Mouse (Mus musculus) embryonic facial prominence, embryonic 11.5 days (tissue): Measurements from ENCODE around the gene Srebf1. TPM values are rescaled to one million over a fixed set of nuclear protein-coding genes. Genes with fewer than 3 reads are reported as not detected.
A peak's percentile ranks its signal among the peaks of the same experiment; 100 is the strongest.

ENCODE experiments used
- ATAC-seq: fragments of 200-750 bp; cut with Nextera tagmentation; replicated peaks from 2 replicates; pipeline ENCODE4 v1.8.0; 2017; ENCODE audit warnings: low read depth; ENCODE audit not compliant: insufficient number of reproducible peaks, low FRiP score, low TSS enrichment
- DNase-seq: peaks from one replicate; pipeline ENCODE4 v3.0.0-alpha.2; 2015; ENCODE audit warnings: low spot score
- H3K27ac ChIP-seq: fragments of 300-500 bp; sonication (generic); replicated peaks from 2 replicates; pipeline ENCODE4 v1.5.1; 2014; ENCODE audit warnings: mild to moderate bottlenecking, low read depth, low read length, control low read depth
- H3K27me3 ChIP-seq: fragments of 300-500 bp; sonication (generic); 2 replicates; pipeline ENCODE4 v1.6.1; 2014; ENCODE audit warnings: mild to moderate bottlenecking, low read length, moderate library complexity, mixed read lengths; ENCODE audit not compliant: control insufficient read depth, insufficient read depth
- H3K36me3 ChIP-seq: fragments of 300-500 bp; sonication (generic); replicated peaks from 2 replicates; pipeline ENCODE4 v1.6.1; 2014; ENCODE audit warnings: low read depth, mild to moderate bottlenecking, low read length, moderate library complexity, mixed read lengths; ENCODE audit not compliant: control insufficient read depth, insufficient read depth
- H3K4me1 ChIP-seq: fragments of 300-500 bp; sonication (generic); 2 replicates; pipeline ENCODE4 v1.6.1; 2014; ENCODE audit warnings: low read length, mixed read lengths; ENCODE audit not compliant: control insufficient read depth, insufficient read depth
- H3K4me2 ChIP-seq: fragments of 300-500 bp; sonication (generic); 2 replicates; pipeline ENCODE4 v1.6.1; 2014; ENCODE audit warnings: low read depth, mild to moderate bottlenecking, control low read depth, low read length, moderate library complexity
- H3K4me3 ChIP-seq: fragments of 300-500 bp; sonication (generic); 2 replicates; pipeline ENCODE4 v1.5.1; 2014; ENCODE audit warnings: low read depth, low read length, control low read depth
- H3K9ac ChIP-seq: fragments of 300-500 bp; sonication (generic); replicated peaks from 2 replicates; pipeline ENCODE4 v1.6.1; 2014; ENCODE audit warnings: mild to moderate bottlenecking, control low read depth, low read length
- H3K9me3 ChIP-seq: fragments of 300-500 bp; sonication (generic); replicated peaks from 2 replicates; pipeline ENCODE4 v1.6.1; 2016; ENCODE audit warnings: mild to moderate bottlenecking, low read length, inconsistent platforms, mixed read lengths; ENCODE audit not compliant: control insufficient read depth
- WGBS: fragments of 180-500 bp; shearing (Covaris S2); extraction: QIAGEN DNeasy Blood & Tissue Kit; methylation state at CpG from one replicate; pipeline ENCODE4 v1.1.7; 2014; 5-methylcytosine and 5-hydroxymethylcytosine counted together
- polyA plus RNA-seq: library from polyadenylated mRNA; unstranded; fragments of >200 nt; fragmentation: Nextera tagmentation; extraction: Ambion mirVana; gene quantifications from 2 replicates; pipeline ENCODE4 v1.2.1, GENCODE M21; 2014

Gene Srebf1
- polyA plus RNA-seq, 1 experiment from 2014 or later: 45.1 TPM

DNA sequence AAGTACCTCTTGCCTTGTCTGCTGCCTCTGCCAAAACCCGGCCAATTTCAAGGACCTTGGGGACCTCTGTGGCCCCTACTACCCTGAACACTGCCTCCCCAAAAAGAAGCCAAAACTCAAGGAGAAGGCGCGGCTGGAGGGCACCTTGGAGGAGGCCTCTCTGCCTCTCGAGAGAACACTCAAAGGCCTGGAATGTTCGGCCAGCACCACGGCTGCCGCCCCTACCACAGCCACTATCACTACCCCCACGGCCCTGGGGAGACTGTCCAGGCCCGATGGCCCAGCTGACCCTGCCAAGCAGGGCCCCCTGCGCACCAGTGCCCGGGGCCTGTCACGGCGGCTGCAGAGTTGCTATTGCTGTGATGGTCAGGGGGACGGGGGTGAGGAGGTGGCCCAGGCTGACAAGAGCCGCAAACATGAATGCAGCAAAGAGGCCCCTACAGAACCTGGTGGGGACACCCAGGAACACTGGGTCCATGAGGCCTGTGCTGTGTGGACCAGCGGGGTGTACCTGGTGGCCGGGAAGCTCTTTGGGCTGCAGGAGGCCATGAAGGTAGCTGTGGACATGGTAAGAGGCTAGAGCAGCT, 32.2 kb downstream of the Srebf1 start:
- Histone ChIP-seq H3K4me3 (no peak overlapping the region), H3K27ac (no peak overlapping the region), H3K36me3 (peaks cover 55% of the 10 kb centered on the region), H3K4me1 (no peaks in the 10 kb centered on the region), H3K9ac (no peak overlapping the region), H3K4me2 (no peak overlapping the region), H3K27me3 (no peaks in the 10 kb centered on the region), H3K9me3 (peaks cover 4% of the 10 kb centered on the region; the same call in 1 of the 2 replicates)
- DNase-seq (no peak), ATAC-seq (no peak)
- 93% methylated on average over 17 of the region's 17 CpGs for WGBS

DNA sequence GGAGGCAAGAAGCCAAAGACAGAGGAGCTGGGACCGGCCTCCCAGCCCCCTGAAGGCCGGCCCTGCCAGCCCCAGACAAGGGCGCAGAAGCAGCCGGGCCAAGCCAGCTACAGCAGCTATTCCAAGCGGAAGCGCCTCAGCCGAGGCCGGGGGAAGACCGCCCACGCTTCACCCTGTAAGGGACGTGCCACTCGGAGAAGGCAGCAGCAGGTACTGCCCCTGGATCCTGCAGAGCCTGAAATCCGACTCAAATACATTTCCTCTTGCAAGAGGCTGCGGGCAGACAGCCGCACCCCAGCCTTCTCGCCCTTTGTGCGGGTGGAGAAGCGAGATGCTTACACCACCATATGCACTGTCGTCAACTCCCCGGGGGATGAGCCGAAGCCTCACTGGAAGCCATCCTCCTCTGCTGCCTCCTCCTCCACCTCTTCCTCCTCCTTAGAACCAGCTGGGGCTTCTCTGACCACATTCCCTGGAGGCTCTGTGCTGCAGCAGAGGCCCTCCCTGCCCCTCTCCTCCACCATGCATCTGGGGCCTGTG, 32.8 kb downstream of the Srebf1 start:
- H3K36me3 ChIP-seq: peaks cover 51% of the 10 kb centered on the region
- no peak overlapping the region; the same call in 1 of the 2 replicates for H3K27ac ChIP-seq
- no peak overlapping the region for H3K9ac ChIP-seq
- no peak overlapping the region for H3K4me2 ChIP-seq
- ATAC-seq (no peak), DNase-seq (no peak)
- H3K4me1 ChIP-seq: peaks cover 2% of the 10 kb centered on the region; the same call in 1 of the 2 replicates
- no peak overlapping the region for H3K4me3 ChIP-seq
- peaks cover 2% of the 10 kb centered on the region; the same call in 1 of the 2 replicates for H3K9me3 ChIP-seq
- WGBS: 86% methylated on average over 21 of the region's 21 CpGs
- H3K27me3 ChIP-seq: no peaks in the 10 kb centered on the region

DNA sequence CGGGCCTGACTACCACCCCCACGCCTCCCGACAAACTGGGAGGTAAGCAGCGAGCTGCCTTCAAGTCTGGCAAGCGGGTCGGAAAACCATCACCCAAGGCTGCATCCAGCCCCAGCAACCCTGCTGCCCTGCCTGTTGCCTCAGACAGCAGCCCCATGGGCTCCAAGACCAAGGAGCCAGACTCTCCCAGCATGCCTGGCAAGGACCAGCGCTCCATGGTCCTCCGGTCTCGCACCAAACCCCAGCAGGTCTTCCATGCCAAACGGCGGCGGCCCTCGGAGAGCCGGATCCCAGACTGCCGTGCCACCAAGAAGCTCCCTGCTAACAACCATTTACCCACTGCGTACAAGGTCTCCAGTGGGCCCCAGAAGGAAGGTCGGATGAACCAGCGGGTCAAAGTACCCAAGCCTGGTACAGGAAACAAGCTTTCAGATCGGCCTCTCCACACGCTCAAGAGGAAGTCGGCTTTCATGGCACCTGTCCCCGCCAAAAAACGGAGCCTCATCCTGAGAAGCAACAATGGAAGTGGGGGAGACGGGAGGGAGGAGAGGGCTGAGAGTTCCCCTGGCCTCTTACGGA, 34.0 kb downstream of the Srebf1 start:
- no peak for ATAC-seq
- Histone ChIP-seq H3K27ac (no peak overlapping the region), H3K4me1 (peaks cover 5% of the 10 kb centered on the region; the same call in 1 of the 2 replicates), H3K9me3 (no peaks in the 10 kb centered on the region), H3K27me3 (no peaks in the 10 kb centered on the region), H3K9ac (no peak overlapping the region), H3K36me3 (peaks cover 40% of the 10 kb centered on the region), H3K4me2 (no peak overlapping the region), H3K4me3 (no peak overlapping the region)
- WGBS: 89% methylated on average over 25 of the region's 25 CpGs
- no peak for DNase-seq

DNA sequence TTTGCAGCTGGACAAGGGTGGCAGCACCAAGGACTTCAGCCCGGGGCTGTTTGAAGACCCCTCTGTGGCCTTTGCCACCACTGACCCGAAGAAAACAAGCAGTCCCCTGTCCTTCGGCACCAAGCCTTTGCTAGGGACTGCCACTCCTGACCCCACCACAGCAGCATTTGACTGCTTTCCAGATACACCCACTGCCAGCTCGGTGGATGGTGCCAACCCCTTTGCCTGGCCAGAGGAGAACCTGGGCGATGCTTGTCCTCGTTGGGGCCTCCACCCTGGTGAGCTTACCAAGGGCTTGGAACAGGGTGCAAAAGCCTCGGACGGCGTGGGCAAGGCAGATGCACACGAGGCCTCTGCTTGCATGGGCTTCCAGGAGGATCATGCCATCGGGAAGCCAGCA, 35.3 kb downstream of the Srebf1 start:
- DNase-seq (no peak), ATAC-seq (no peak)
- no peaks in the 10 kb centered on the region for H3K9me3 ChIP-seq
- WGBS: 80% methylated on average over 11 of the region's 11 CpGs
- H3K36me3 ChIP-seq: peaks cover 40% of the 10 kb centered on the region
- no peaks in the 10 kb centered on the region for H3K27me3 ChIP-seq
- H3K4me2 ChIP-seq: no peak overlapping the region
- no peak overlapping the region for H3K27ac ChIP-seq
- no peak overlapping the region for H3K9ac ChIP-seq
- no peak overlapping the region for H3K4me3 ChIP-seq
- peaks cover 13% of the 10 kb centered on the region for H3K4me1 ChIP-seq

DNA sequence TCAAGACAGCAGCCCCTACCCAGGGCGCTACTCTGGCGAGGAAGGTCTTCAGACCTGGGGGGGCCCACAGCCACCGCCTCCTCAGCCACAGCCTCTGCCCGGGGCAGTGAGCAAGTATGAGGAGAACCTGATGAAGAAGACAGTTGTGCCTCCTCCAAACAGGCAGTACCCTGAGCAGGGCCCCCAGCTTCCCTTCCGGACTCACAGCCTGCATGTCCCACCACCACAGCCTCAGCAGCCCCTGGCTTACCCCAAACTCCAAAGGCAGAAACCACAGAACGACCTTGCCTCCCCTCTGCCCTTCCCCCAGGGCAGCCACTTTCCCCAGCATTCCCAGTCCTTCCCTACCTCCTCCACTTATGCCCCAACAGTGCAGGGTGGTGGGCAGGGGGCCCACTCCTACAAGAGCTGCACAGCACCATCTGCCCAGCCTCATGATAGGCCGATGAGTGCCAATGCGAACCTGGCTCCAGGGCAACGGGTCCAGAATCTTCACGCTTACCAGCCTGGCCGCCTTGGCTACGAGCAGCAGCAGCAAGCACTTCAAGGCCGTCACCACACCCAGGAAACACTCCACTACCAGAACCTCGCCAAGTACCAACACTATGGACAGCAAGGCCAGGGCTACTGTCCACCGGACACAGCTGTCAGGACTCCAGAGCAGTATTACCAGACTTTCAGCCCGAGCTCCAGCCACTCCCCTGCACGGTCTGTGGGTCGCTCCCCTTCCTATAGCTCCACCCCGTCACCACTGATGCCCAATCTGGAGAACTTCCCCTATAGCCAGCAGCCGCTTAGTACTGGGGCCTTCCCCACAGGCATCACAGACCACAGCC, 36.8 kb downstream of the Srebf1 start:
- no peak overlapping the region for H3K27ac ChIP-seq
- H3K27me3 ChIP-seq: no peaks in the 10 kb centered on the region
- DNase-seq (no peak), ATAC-seq (no peak)
- H3K4me1 ChIP-seq: peaks cover 19% of the 10 kb centered on the region
- 88% methylated on average over 20 of the region's 20 CpGs for WGBS
- H3K9ac ChIP-seq: no peak overlapping the region
- no peak overlapping the region for H3K4me3 ChIP-seq
- H3K9me3 ChIP-seq: no peaks in the 10 kb centered on the region
- H3K36me3 ChIP-seq: peaks cover 38% of the 10 kb centered on the region
- H3K4me2 ChIP-seq: no peak overlapping the region

DNA sequence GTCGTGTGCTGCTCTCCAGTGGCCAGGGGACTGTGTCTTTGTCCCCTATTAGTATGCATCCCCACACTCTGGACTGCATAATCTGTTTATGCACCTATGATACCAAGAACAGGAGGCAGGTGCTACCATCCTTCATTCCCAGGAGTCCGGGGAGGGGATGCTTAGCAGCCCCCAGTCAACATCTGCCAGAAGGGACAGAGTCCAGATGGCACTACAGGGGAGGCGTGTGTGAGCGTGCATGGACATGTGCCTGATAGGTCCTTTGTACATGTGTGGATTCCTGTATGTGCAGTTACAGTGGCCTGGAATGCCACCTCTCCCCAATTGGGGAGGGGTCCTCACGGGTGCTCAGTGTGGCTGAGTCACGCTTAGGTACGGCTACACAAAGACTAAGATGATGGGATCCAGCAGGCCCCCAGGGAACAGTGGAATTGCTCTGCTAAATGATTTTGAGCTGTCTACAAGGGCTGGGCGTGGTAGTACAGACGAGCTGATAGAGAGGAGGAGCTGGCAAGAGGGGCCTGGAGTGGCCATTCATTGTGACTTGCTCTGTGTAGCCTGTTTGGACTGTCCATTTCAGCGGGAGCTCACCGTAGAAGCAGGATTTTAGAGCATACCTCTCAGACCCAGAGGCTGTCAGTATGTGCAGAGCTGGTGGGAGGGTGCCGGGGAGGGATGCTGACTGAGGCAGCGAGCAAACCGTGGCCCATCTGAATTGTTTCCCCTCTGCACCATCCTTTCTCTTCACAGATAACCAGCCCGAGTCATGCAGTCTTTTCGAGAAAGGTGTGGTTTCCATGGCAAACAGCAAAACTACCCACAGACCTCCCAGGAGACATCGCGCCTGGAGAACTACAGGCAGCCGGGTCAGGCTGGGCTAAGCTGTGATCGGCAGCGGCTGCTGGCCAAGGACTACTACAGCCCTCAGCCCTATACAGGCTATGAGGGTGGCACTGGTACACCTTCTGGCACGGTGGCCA, 37.7 kb downstream of the Srebf1 start:
- H3K4me1 ChIP-seq: peaks cover 21% of the 10 kb centered on the region
- ATAC-seq: no peak

DNA sequence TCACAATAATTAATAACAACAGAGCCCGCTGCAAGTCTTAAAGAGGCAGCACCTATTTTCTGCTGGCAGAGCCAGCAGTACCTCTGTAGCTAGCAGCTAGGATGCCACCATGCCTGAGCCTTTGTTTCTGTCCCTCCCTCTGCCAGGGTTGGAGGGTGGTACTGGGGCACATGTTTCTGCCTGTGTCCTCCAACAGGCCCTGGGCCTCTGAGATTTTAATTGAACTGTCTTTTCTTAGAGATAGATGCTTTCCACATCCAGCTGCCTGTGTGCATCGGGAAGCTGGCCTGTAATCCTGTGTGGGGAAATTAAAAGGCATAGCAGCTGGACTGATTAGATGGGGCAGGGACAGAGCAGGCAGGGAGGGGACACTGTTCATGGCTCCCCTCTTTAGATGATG, 39.6 kb downstream of the Srebf1 start:
- Histone ChIP-seq H3K27ac (no peak overlapping the region), H3K4me1 (peaks cover 25% of the 10 kb centered on the region), H3K9ac (no peak overlapping the region), H3K9me3 (no peaks in the 10 kb centered on the region), H3K4me3 (no peak overlapping the region), H3K27me3 (no peaks in the 10 kb centered on the region), H3K36me3 (peaks cover 15% of the 10 kb centered on the region), H3K4me2 (no peak overlapping the region)
- WGBS: 58% methylated on average over 2 of the region's 2 CpGs
- DNase-seq (no peak), ATAC-seq (no peak)

More for the DNA sequence above, 37.7 kb downstream of the Srebf1 start:
- H3K4me2 ChIP-seq: no peak overlapping the region
- 57% methylated on average over 22 of the region's 22 CpGs for WGBS
- no peaks in the 10 kb centered on the region for H3K27me3 ChIP-seq
- no peak overlapping the region for H3K9ac ChIP-seq
- peaks cover 29% of the 10 kb centered on the region for H3K36me3 ChIP-seq
- H3K27ac ChIP-seq: 0 out of 2 replicates have a peak overlapping the region, but pooled peaks have one; percentile 28
- H3K9me3 ChIP-seq: no peaks in the 10 kb centered on the region
- no peak for DNase-seq
- no peak overlapping the region for H3K4me3 ChIP-seq
